Mouse (Mus musculus): ENCODE results near the gene Pcbp3.

Gene Pcbp3

GRCm38 (mm10) chr10:76801841-76802499 is 159.7 kb downstream of the Pcbp3 start:
- DNase-seq (ENCODE audit: low spot score in 2 of 2), result peak in 1 of 2 experiments; percentile 36

GRCm38 (mm10) chr10:76801237-76801641 is 160.4 kb downstream of the Pcbp3 start:
- DNase-seq (ENCODE audit: low spot score in 2 of 2), result peak in 1 of 2 experiments; percentile 28

GRCm38 (mm10) chr10:76798751-76799585 is 162.7 kb downstream of the Pcbp3 start:
- no peak for DNase-seq (ENCODE audit: low spot score in 2 of 2)

- no peak for DNase-seq (ENCODE audit: low spot score in 2 of 2)
Observed at GRCm38 (mm10) chr10:76794102-76794501, 167.6 kb downstream of the Pcbp3 start.

GRCm38 (mm10) chr10:76791475-76791874 is 170.2 kb downstream of the Pcbp3 start:
- DNase-seq (ENCODE audit: low spot score in 2 of 2), result peak in 1 of 2 experiments; percentile 58

- no peak for DNase-seq (ENCODE audit: low spot score in 2 of 2)
Observed at GRCm38 (mm10) chr10:76789885-76790284, 171.8 kb downstream of the Pcbp3 start.

GRCm38 (mm10) chr10:76785312-76785711 is 176.4 kb downstream of the Pcbp3 start:
- no peak for DNase-seq (ENCODE audit: low spot score in 2 of 2)

GRCm38 (mm10) chr10:76779225-76779624 is 182.5 kb downstream of the Pcbp3 start:
- DNase-seq (ENCODE audit: low spot score in 2 of 2), result no peak

- no peak for DNase-seq (ENCODE audit: low spot score in 2 of 2)
Observed at GRCm38 (mm10) chr10:76771624-76772023, 190.1 kb downstream of the Pcbp3 start.

- DNase-seq (ENCODE audit: low spot score in 2 of 2), result no peak
Observed at GRCm38 (mm10) chr10:76771086-76771485, 190.6 kb downstream of the Pcbp3 start.

- no peak for DNase-seq (ENCODE audit: low spot score in 2 of 2)
Observed at GRCm38 (mm10) chr10:76769581-76769980, 192.1 kb downstream of the Pcbp3 start.

GRCm38 (mm10) chr10:76766196-76766595 is 195.5 kb downstream of the Pcbp3 start:
- DNase-seq (ENCODE audit: low spot score in 2 of 2), result no peak

- DNase-seq (ENCODE audit: low spot score in 2 of 2), result no peak
Observed at GRCm38 (mm10) chr10:76764927-76765326, 196.8 kb downstream of the Pcbp3 start.

GRCm38 (mm10) chr10:76763016-76763415 is 198.7 kb downstream of the Pcbp3 start:
- no peak for DNase-seq (ENCODE audit: low spot score in 2 of 2)

GRCm38 (mm10) chr10:76762411-76762810 is 199.3 kb downstream of the Pcbp3 start:
- no peak for DNase-seq (ENCODE audit: low spot score in 2 of 2)

- DNase-seq (ENCODE audit: low spot score in 2 of 2), result no peak
Observed at GRCm38 (mm10) chr10:76759878-76760277, 201.8 kb downstream of the Pcbp3 start.

GRCm38 (mm10) chr10:76753640-76754039 is 208.0 kb downstream of the Pcbp3 start:
- DNase-seq (ENCODE audit: low spot score in 2 of 2), result no peak

GRCm38 (mm10) chr10:76744267-76744666 is 217.4 kb downstream of the Pcbp3 start:
- peak; percentile 56 to 61 for DNase-seq (ENCODE audit: low spot score in 2 of 2)

GRCm38 (mm10) chr10:76736764-76737163 is 224.9 kb downstream of the Pcbp3 start:
- DNase-seq (ENCODE audit: low spot score in 2 of 2), result no peak

- peak in 1 of 2 experiments; percentile 89 for DNase-seq (ENCODE audit: low spot score in 2 of 2)
Observed at GRCm38 (mm10) chr10:76734979-76735378, 226.7 kb downstream of the Pcbp3 start.

GRCm38 (mm10) chr10:76733677-76734068 is 228.0 kb downstream of the Pcbp3 start:
- no peak for DNase-seq (ENCODE audit: low spot score in 2 of 2)

- peak in 1 of 2 experiments; percentile 79 for DNase-seq (ENCODE audit: low spot score in 2 of 2)
Observed at GRCm38 (mm10) chr10:76732881-76733676, 228.6 kb downstream of the Pcbp3 start.
